Mouse (Mus musculus): ENCODE measurements around the gene Wnt9b. TPM values are rescaled to one million over a fixed set of nuclear protein-coding genes. Genes with fewer than 3 reads are reported as not detected.
"Not testable (repeated sequence)": the region's sequence is repeated elsewhere in the genome, so short reads cannot be mapped to it uniquely, and the experiment has no call there.

The Wnt9b gene
- total and polyA plus RNA-seq, 3 experiments = 0.11 TPM; not detected in 2

GRCm38 (mm10) chr11:103772505-103773386 is 23.1 kb upstream of the Wnt9b start:
- no peaks in the 10 kb centered on the region for H3K9me3 ChIP-seq (replicated peaks)
- peaks cover 68% of the 10 kb centered on the region for H3K27me3 ChIP-seq (ENCODE audit: insufficient read depth, low read length)
- DNase-seq (ENCODE audit: low spot score) = no peak
- ATAC-seq (ENCODE audit: extremely low read depth, insufficient number of reproducible peaks, low FRiP score, poor library complexity, severe bottlenecking) = no peak
- H3K4me1 ChIP-seq (ENCODE audit: insufficient read depth, low read depth, low read length) = no peaks in the 10 kb centered on the region
- H3K36me3 ChIP-seq (replicated peaks) = no peaks in the 10 kb centered on the region
- TF ChIP-seq POLR2AphosphoS5 (IDR thresholded peaks at IDR 0.05; ENCODE audit: insufficient replicate concordance, low read depth, low read length) (no peak), CTCF (IDR thresholded peaks at IDR 0.05; ENCODE audit: low read depth, low read length) (no peak), GATA1 (IDR thresholded peaks at IDR 0.05; ENCODE audit: borderline replicate concordance, low read length) (no peak), GATA2 (IDR thresholded peaks at IDR 0.05; ENCODE audit: borderline replicate concordance, low read depth, low read length) (no peak), TAL1 (conservative IDR thresholded peaks at IDR 0.05; ENCODE audit: low read depth, low read length) (no peak)
- no peak overlapping the region for H3K4me3 ChIP-seq (ENCODE audit: low read depth, low read length)

- Histone ChIP-seq H3K4me3 (ENCODE audit: low read depth, low read length) (no peak overlapping the region), H3K4me1 (ENCODE audit: insufficient read depth, low read depth, low read length) (no peaks in the 10 kb centered on the region), H3K27me3 (ENCODE audit: insufficient read depth, low read length) (peaks cover 60% of the 10 kb centered on the region), H3K9me3 (replicated peaks) (no peaks in the 10 kb centered on the region), H3K36me3 (replicated peaks) (no peaks in the 10 kb centered on the region)
- DNase-seq (ENCODE audit: low spot score) (no peak), ATAC-seq (ENCODE audit: extremely low read depth, insufficient number of reproducible peaks, low FRiP score, poor library complexity, severe bottlenecking) (no peak)
- TF ChIP-seq GATA1 (IDR thresholded peaks at IDR 0.05; ENCODE audit: borderline replicate concordance, low read length) (no peak), CTCF (IDR thresholded peaks at IDR 0.05; ENCODE audit: low read depth, low read length) (no peak), TAL1 (conservative IDR thresholded peaks at IDR 0.05; ENCODE audit: low read depth, low read length) (no peak), GATA2 (IDR thresholded peaks at IDR 0.05; ENCODE audit: borderline replicate concordance, low read depth, low read length) (no peak), POLR2AphosphoS5 (IDR thresholded peaks at IDR 0.05; ENCODE audit: insufficient replicate concordance, low read depth, low read length) (no peak)
These were observed 21.7 kb upstream of the Wnt9b start for GRCm38 (mm10) chr11:103771160-103771817.

- Histone ChIP-seq H3K4me1 (ENCODE audit: insufficient read depth, low read depth, low read length) (no peaks in the 10 kb centered on the region), H3K36me3 (replicated peaks) (no peaks in the 10 kb centered on the region), H3K4me3 (ENCODE audit: low read depth, low read length) (peak overlapping the region; percentile 14; the same call in 1 of the 2 replicates), H3K27me3 (ENCODE audit: insufficient read depth, low read length) (peaks cover 10% of the 10 kb centered on the region; the same call in 1 of the 2 replicates), H3K9me3 (replicated peaks) (0 out of 2 replicates have a peak, but pooled peaks cover 2% of the 10 kb centered on the region)
- ATAC-seq (ENCODE audit: extremely low read depth, insufficient number of reproducible peaks, low FRiP score, poor library complexity, severe bottlenecking) = no peak
- no peak for DNase-seq (ENCODE audit: low spot score)
- no peak for TF ChIP-seq POLR2AphosphoS5 (IDR thresholded peaks at IDR 0.05; ENCODE audit: insufficient replicate concordance, low read depth, low read length)
- no peak for TF ChIP-seq TAL1 (conservative IDR thresholded peaks at IDR 0.05; ENCODE audit: low read depth, low read length)
- no peak for TF ChIP-seq GATA2 (IDR thresholded peaks at IDR 0.05; ENCODE audit: borderline replicate concordance, low read depth, low read length)
- TF ChIP-seq GATA1 (IDR thresholded peaks at IDR 0.05; ENCODE audit: borderline replicate concordance, low read length) = no peak
- no peak for TF ChIP-seq CTCF (IDR thresholded peaks at IDR 0.05; ENCODE audit: low read depth, low read length)
These were observed 16.0 kb upstream of the Wnt9b start for GRCm38 (mm10) chr11:103765556-103766011.

GRCm38 (mm10) chr11:103764601-103765000 is 15.0 kb upstream of the Wnt9b start:
- no peak overlapping the region for H3K4me3 ChIP-seq (ENCODE audit: low read depth, low read length)
- no peaks in the 10 kb centered on the region for H3K4me1 ChIP-seq (ENCODE audit: insufficient read depth, low read depth, low read length)
- H3K9me3 ChIP-seq (replicated peaks) = 0 out of 2 replicates have a peak, but pooled peaks cover 2% of the 10 kb centered on the region
- peaks cover 3% of the 10 kb centered on the region; the same call in 1 of the 2 replicates for H3K27me3 ChIP-seq (ENCODE audit: insufficient read depth, low read length)
- TF ChIP-seq POLR2AphosphoS5 (IDR thresholded peaks at IDR 0.05; ENCODE audit: insufficient replicate concordance, low read depth, low read length) (no peak), GATA1 (IDR thresholded peaks at IDR 0.05; ENCODE audit: borderline replicate concordance, low read length) (no peak), GATA2 (IDR thresholded peaks at IDR 0.05; ENCODE audit: borderline replicate concordance, low read depth, low read length) (no peak), CTCF (IDR thresholded peaks at IDR 0.05; ENCODE audit: low read depth, low read length) (no peak), TAL1 (conservative IDR thresholded peaks at IDR 0.05; ENCODE audit: low read depth, low read length) (no peak)
- ATAC-seq (ENCODE audit: extremely low read depth, insufficient number of reproducible peaks, low FRiP score, poor library complexity, severe bottlenecking) (no peak), DNase-seq (ENCODE audit: low spot score) (no peak)
- H3K36me3 ChIP-seq (replicated peaks) = no peaks in the 10 kb centered on the region

- 0 out of 2 replicates have a peak, but pooled peaks cover 2% of the 10 kb centered on the region for H3K9me3 ChIP-seq (replicated peaks)
- H3K27me3 ChIP-seq (ENCODE audit: insufficient read depth, low read length) = peaks cover 3% of the 10 kb centered on the region; the same call in 1 of the 2 replicates
- peak; percentile 75 for DNase-seq (ENCODE audit: low spot score)
- H3K4me3 ChIP-seq (ENCODE audit: low read depth, low read length) = no peak overlapping the region
- no peaks in the 10 kb centered on the region for H3K36me3 ChIP-seq (replicated peaks)
- ATAC-seq (ENCODE audit: extremely low read depth, insufficient number of reproducible peaks, low FRiP score, poor library complexity, severe bottlenecking) = no peak
- no peaks in the 10 kb centered on the region; the same call in 1 of the 2 replicates for H3K4me1 ChIP-seq (ENCODE audit: insufficient read depth, low read depth, low read length)
- TF ChIP-seq GATA1 (IDR thresholded peaks at IDR 0.05; ENCODE audit: borderline replicate concordance, low read length) = no peak
- TF ChIP-seq CTCF (IDR thresholded peaks at IDR 0.05; ENCODE audit: low read depth, low read length) = peak; percentile 34; the same call in 1 of the 2 replicates
These were observed 14.0 kb upstream of the Wnt9b start for GRCm38 (mm10) chr11:103763410-103764163.

- H3K4me1 ChIP-seq (ENCODE audit: insufficient read depth, low read depth, low read length); ATAC-seq (ENCODE audit: extremely low read depth, insufficient number of reproducible peaks, low FRiP score, poor library complexity, severe bottlenecking); H3K4me3 ChIP-seq (ENCODE audit: low read depth, low read length); H3K36me3 ChIP-seq (replicated peaks); H3K9me3 ChIP-seq (replicated peaks); H3K27me3 ChIP-seq (ENCODE audit: insufficient read depth, low read length); DNase-seq (ENCODE audit: low spot score): not testable (repeated sequence)
These were observed 11.3 kb upstream of the Wnt9b start for GRCm38 (mm10) chr11:103760891-103761290.
